Mouse (Mus musculus) E14TG2a.4 (cell line): ENCODE results near the gene Ccdc160.

ENCODE experiments used
- H3K27me3 ChIP-seq: 2 replicates; pipeline ENCODE4 v1.6.1; 2014; ENCODE audit warnings: low read length, control low read depth; ENCODE audit not compliant: insufficient read depth
- H3K36me3 ChIP-seq: 2 replicates; pipeline ENCODE4 v1.6.1; 2014; ENCODE audit warnings: low read length, control low read depth; ENCODE audit not compliant: insufficient read depth
- H3K4me1 ChIP-seq: replicated peaks from 2 replicates; pipeline ENCODE4 v1.6.1; 2014; ENCODE audit warnings: low read depth, low read length, control low read depth
- H3K4me3 ChIP-seq: replicated peaks from 2 replicates; pipeline ENCODE4 v1.5.1; 2014; ENCODE audit warnings: mild to moderate bottlenecking, low read length
- H3K9me3 ChIP-seq: 2 replicates; pipeline ENCODE4 v1.6.1; 2014; ENCODE audit warnings: low read length, control low read depth
- CTCF ChIP-seq: conservative IDR thresholded peaks from 2 replicates; pipeline ENCODE4 v1.5.1; 2014; ENCODE audit warnings: low read length
- NANOG ChIP-seq: IDR thresholded peaks from 2 replicates; pipeline ENCODE4 v1.6.1; 2014; ENCODE audit warnings: borderline replicate concordance, low read length, mixed read lengths
- POU5F1 ChIP-seq: IDR thresholded peaks from 2 replicates; pipeline ENCODE4 v1.6.1; 2014; ENCODE audit warnings: low read length, borderline replicate concordance

Gene Ccdc160

GRCm38 (mm10) chrX:52790980-52791593 lies at the start of gene Ccdc160:
TSS of gene Ccdc160 (plus strand) at chrX:52791200.
- H3K36me3 ChIP-seq = no peaks in the 10 kb centered on the region
- TF ChIP-seq CTCF (no peak), POU5F1 (no peak), NANOG (no peak)
- no peaks in the 10 kb centered on the region for H3K9me3 ChIP-seq
- H3K27me3 ChIP-seq = no peaks in the 10 kb centered on the region
- peak within 1 kb of the TSS; percentile 74 for H3K4me3 ChIP-seq
- peaks cover 60% of the 10 kb centered on the region for H3K4me1 ChIP-seq

- Histone ChIP-seq H3K4me1 (peaks cover 12% of the 10 kb centered on the region), H3K4me3 (peak overlapping the region; percentile 86)
- TF ChIP-seq NANOG (no peak), CTCF (no peak), POU5F1 (no peak)
Measured at GRCm38 (mm10) chrX:52743781-52744180, 47.2 kb upstream of the Ccdc160 start.

GRCm38 (mm10) chrX:52744201-52745051 lies 46.6 kb upstream of the Ccdc160 start:
- no peaks in the 10 kb centered on the region for H3K27me3 ChIP-seq
- peak overlapping the region; percentile 86 for H3K4me3 ChIP-seq
- H3K36me3 ChIP-seq = peaks cover 26% of the 10 kb centered on the region
- TF ChIP-seq NANOG (no peak), CTCF (no peak), POU5F1 (no peak)
- H3K4me1 ChIP-seq = peaks cover 10% of the 10 kb centered on the region
- H3K9me3 ChIP-seq = no peaks in the 10 kb centered on the region

More at GRCm38 (mm10) chrX:52743781-52744180, 47.2 kb upstream of the Ccdc160 start:
- H3K27me3 ChIP-seq = no peaks in the 10 kb centered on the region
- peaks cover 27% of the 10 kb centered on the region for H3K36me3 ChIP-seq
- no peaks in the 10 kb centered on the region for H3K9me3 ChIP-seq

GRCm38 (mm10) chrX:52745462-52745861 lies 45.5 kb upstream of the Ccdc160 start:
- H3K4me1 ChIP-seq = peaks cover 14% of the 10 kb centered on the region
- H3K9me3 ChIP-seq = no peaks in the 10 kb centered on the region
- TF ChIP-seq NANOG (0 out of 2 replicates have a peak, but pooled peaks have one; percentile 47), CTCF (no peak)

GRCm38 (mm10) chrX:52745917-52746316 lies 45.1 kb upstream of the Ccdc160 start:
- TF ChIP-seq CTCF (no peak), POU5F1 (no peak), NANOG (no peak)
- H3K4me3 ChIP-seq = peak overlapping the region; percentile 49
- H3K36me3 ChIP-seq = peaks cover 19% of the 10 kb centered on the region
- peaks cover 14% of the 10 kb centered on the region for H3K4me1 ChIP-seq
- no peaks in the 10 kb centered on the region for H3K27me3 ChIP-seq
- no peaks in the 10 kb centered on the region for H3K9me3 ChIP-seq

More at GRCm38 (mm10) chrX:52745462-52745861, 45.5 kb upstream of the Ccdc160 start:
- Histone ChIP-seq H3K36me3 (peaks cover 19% of the 10 kb centered on the region), H3K27me3 (no peaks in the 10 kb centered on the region), H3K4me3 (peak overlapping the region; percentile 86)

GRCm38 (mm10) chrX:52746849-52747248 lies 44.2 kb upstream of the Ccdc160 start:
- Histone ChIP-seq H3K4me3 (peak overlapping the region; percentile 49; the same call in 1 of the 2 replicates), H3K36me3 (peaks cover 14% of the 10 kb centered on the region), H3K9me3 (no peaks in the 10 kb centered on the region), H3K27me3 (no peaks in the 10 kb centered on the region), H3K4me1 (peaks cover 23% of the 10 kb centered on the region)
- no peak for TF ChIP-seq NANOG
- no peak for TF ChIP-seq POU5F1
- TF ChIP-seq CTCF = no peak

- Histone ChIP-seq H3K9me3 (no peaks in the 10 kb centered on the region), H3K4me3 (no peak overlapping the region), H3K4me1 (peaks cover 59% of the 10 kb centered on the region), H3K36me3 (no peaks in the 10 kb centered on the region), H3K27me3 (no peaks in the 10 kb centered on the region)
- TF ChIP-seq NANOG = peak; percentile 42; the same call in 1 of the 2 replicates
- TF ChIP-seq POU5F1 = no peak
Measured at GRCm38 (mm10) chrX:52753491-52754085, 37.4 kb upstream of the Ccdc160 start.

GRCm38 (mm10) chrX:52757164-52757563 lies 33.8 kb upstream of the Ccdc160 start:
- H3K4me1 ChIP-seq = peaks cover 70% of the 10 kb centered on the region
- no peak overlapping the region for H3K4me3 ChIP-seq
- no peaks in the 10 kb centered on the region for H3K27me3 ChIP-seq
- no peaks in the 10 kb centered on the region for H3K36me3 ChIP-seq
- TF ChIP-seq CTCF (no peak), NANOG (no peak), POU5F1 (no peak)
- no peaks in the 10 kb centered on the region for H3K9me3 ChIP-seq
